Mouse (Mus musculus): Measurements from ENCODE around the gene Snap25. TPM values are rescaled to one million over a fixed set of nuclear protein-coding genes. Genes with fewer than 3 reads are reported as not detected.
A peak's percentile ranks its signal among the peaks of the same experiment; 100 is the strongest.

Gene Snap25
- total and polyA plus RNA-seq, 2 experiments from 2014 or later: 0.33 TPM; not detected in 1

GRCm38 (mm10) chr2:136674077-136674757, 39.0 kb upstream of the Snap25 start:
- TF ChIP-seq CTCF (IDR thresholded peaks at IDR 0.05; ENCODE audit: low read depth): no peak
- no peak for TF ChIP-seq EP300 (IDR thresholded peaks at IDR 0.05; ENCODE audit: low read depth)
- DNase-seq (ENCODE audit: low spot score): no peak

GRCm38 (mm10) chr2:136676196-136676595, 37.1 kb upstream of the Snap25 start:
- WGBS: 85% methylated on average over 2 of the region's 2 CpGs

More at GRCm38 (mm10) chr2:136674077-136674757, 39.0 kb upstream of the Snap25 start:
- Histone ChIP-seq H3K4me1 (ENCODE audit: control insufficient read depth, insufficient read depth) (peaks cover 7% of the 10 kb centered on the region; the same call in 1 of the 2 replicates), H3K4me3 (ENCODE audit: low read depth, low read length) (no peak overlapping the region), H3K4me2 (ENCODE audit: low read depth, low read length) (no peak overlapping the region), H3K9me3 (replicated peaks; ENCODE audit: control insufficient read depth, low read length) (no peaks in the 10 kb centered on the region), H3K36me3 (replicated peaks; ENCODE audit: control insufficient read depth, insufficient read depth, low read length) (no peaks in the 10 kb centered on the region), H3K9ac (replicated peaks; ENCODE audit: low read depth, low read length) (no peak overlapping the region), H3K27ac (ENCODE audit: low read depth) (no peak overlapping the region), H3K27me3 (ENCODE audit: control insufficient read depth, insufficient read depth, low read length) (no peaks in the 10 kb centered on the region)
- ATAC-seq (ENCODE audit: insufficient read depth, low read depth): no peak
- 65% methylated on average over 4 of the region's 4 CpGs for WGBS

GRCm38 (mm10) chr2:136676918-136677445, 36.3 kb upstream of the Snap25 start:
- Histone ChIP-seq H3K9me3 (replicated peaks; ENCODE audit: control insufficient read depth, low read length) (no peaks in the 10 kb centered on the region), H3K4me2 (ENCODE audit: low read depth, low read length) (no peak overlapping the region), H3K4me1 (ENCODE audit: control insufficient read depth, insufficient read depth) (peaks cover 3% of the 10 kb centered on the region; the same call in 1 of the 2 replicates), H3K4me3 (ENCODE audit: low read depth, low read length) (no peak overlapping the region), H3K36me3 (replicated peaks; ENCODE audit: control insufficient read depth, insufficient read depth, low read length) (no peaks in the 10 kb centered on the region), H3K27ac (ENCODE audit: low read depth) (no peak overlapping the region), H3K9ac (replicated peaks; ENCODE audit: low read depth, low read length) (no peak overlapping the region), H3K27me3 (ENCODE audit: control insufficient read depth, insufficient read depth, low read length) (no peaks in the 10 kb centered on the region)
- 39% methylated on average over 8 of the region's 8 CpGs for WGBS
- DNase-seq (ENCODE audit: low spot score) (no peak), ATAC-seq (ENCODE audit: insufficient read depth, low read depth) (no peak)
- TF ChIP-seq EP300 (IDR thresholded peaks at IDR 0.05; ENCODE audit: low read depth): no peak
- no peak for TF ChIP-seq CTCF (IDR thresholded peaks at IDR 0.05; ENCODE audit: low read depth)

More at GRCm38 (mm10) chr2:136676196-136676595, 37.1 kb upstream of the Snap25 start:
- peaks cover 3% of the 10 kb centered on the region; the same call in 1 of the 2 replicates for H3K4me1 ChIP-seq (ENCODE audit: control insufficient read depth, insufficient read depth)
- no peak overlapping the region for H3K27ac ChIP-seq (ENCODE audit: low read depth)
- no peak overlapping the region for H3K4me2 ChIP-seq (ENCODE audit: low read depth, low read length)
- H3K27me3 ChIP-seq (ENCODE audit: control insufficient read depth, insufficient read depth, low read length): no peaks in the 10 kb centered on the region
- DNase-seq (ENCODE audit: low spot score) (no peak), ATAC-seq (ENCODE audit: insufficient read depth, low read depth) (no peak)
- no peak overlapping the region for H3K4me3 ChIP-seq (ENCODE audit: low read depth, low read length)
- no peaks in the 10 kb centered on the region for H3K36me3 ChIP-seq (replicated peaks; ENCODE audit: control insufficient read depth, insufficient read depth, low read length)
- TF ChIP-seq CTCF (IDR thresholded peaks at IDR 0.05; ENCODE audit: low read depth) (no peak), EP300 (IDR thresholded peaks at IDR 0.05; ENCODE audit: low read depth) (no peak)
- H3K9me3 ChIP-seq (replicated peaks; ENCODE audit: control insufficient read depth, low read length): no peaks in the 10 kb centered on the region
- no peak overlapping the region for H3K9ac ChIP-seq (replicated peaks; ENCODE audit: low read depth, low read length)

GRCm38 (mm10) chr2:136678321-136679161, 34.7 kb upstream of the Snap25 start:
- WGBS: 2% methylated on average over 44 of the region's 44 CpGs
- peaks cover 8% of the 10 kb centered on the region; the same call in 1 of the 2 replicates for H3K4me1 ChIP-seq (ENCODE audit: control insufficient read depth, insufficient read depth)
- H3K9ac ChIP-seq (replicated peaks; ENCODE audit: low read depth, low read length): peak overlapping the region; percentile 66
- peak; percentile 86 for ATAC-seq (ENCODE audit: insufficient read depth, low read depth)
- no peak for TF ChIP-seq CTCF (IDR thresholded peaks at IDR 0.05; ENCODE audit: low read depth)
- no peak for TF ChIP-seq EP300 (IDR thresholded peaks at IDR 0.05; ENCODE audit: low read depth)
- peak overlapping the region; percentile 93 for H3K27ac ChIP-seq (ENCODE audit: low read depth)
- peak; percentile 79 for DNase-seq (ENCODE audit: low spot score)
- H3K27me3 ChIP-seq (ENCODE audit: control insufficient read depth, insufficient read depth, low read length): no peaks in the 10 kb centered on the region
- H3K36me3 ChIP-seq (replicated peaks; ENCODE audit: control insufficient read depth, insufficient read depth, low read length): no peaks in the 10 kb centered on the region
- H3K4me3 ChIP-seq (ENCODE audit: low read depth, low read length): peak overlapping the region; percentile 67
- peak overlapping the region; percentile 94 for H3K4me2 ChIP-seq (ENCODE audit: low read depth, low read length)
- no peaks in the 10 kb centered on the region for H3K9me3 ChIP-seq (replicated peaks; ENCODE audit: control insufficient read depth, low read length)

Measured in heart, postnatal 0 days (tissue).